ENCODE assay signal across 14 mouse cellular contexts in genomic region chr13:45341991-45342390, GRCm38 (mm10).
"Had no signal": no experiment of that assay in that cellular context is flagged by ENCODE, and none has a peak within 500 bp of the region (broad histone marks: within the 10 kb centered on the region; RNA-seq: fewer than 3 reads in every experiment).

No protein-coding gene starts in this region.

- H3K9me3 ChIP-seq: midbrain, embryonic 12.5 days; midbrain, embryonic 15.5 days; stomach, embryonic 15.5 days had no signal

- H3K36me3 ChIP-seq: midbrain, embryonic 12.5 days; midbrain, embryonic 15.5 days; neural tube, embryonic 12.5 days; stomach, embryonic 15.5 days had no signal

- H3K4me1 ChIP-seq: megakaryocyte, embryonic 14.5 days; stomach, embryonic 15.5 days had no signal

- DNase-seq: lung, adult 18-20 months; lung, embryonic 14.5 days; lung, postnatal 10 days; right cerebral cortex, postnatal 14 days; thymus, adult 2 months; thymus, postnatal 25 days; thymus, postnatal 4 days had no signal

- H3K4me3 ChIP-seq: megakaryocyte, embryonic 14.5 days; midbrain, embryonic 12.5 days; midbrain, embryonic 15.5 days; neural tube, embryonic 12.5 days; stomach, embryonic 15.5 days had no signal

- H3K27ac ChIP-seq: macrophage; midbrain, embryonic 12.5 days; midbrain, embryonic 15.5 days; neural tube, embryonic 12.5 days; stomach, embryonic 15.5 days; stomach, postnatal 0 days had no signal

- H3K9ac ChIP-seq: lung, embryonic 14.5 days; midbrain, embryonic 12.5 days; midbrain, embryonic 15.5 days; neural tube, embryonic 12.5 days; stomach, embryonic 15.5 days had no signal
